Mouse (Mus musculus) mouse embryonic stem cell (cell line): ENCODE results near the gene 4930432K21Rik.

Source experiments
- in situ Hi-C, 2 experiments: fragments of 300-500 bp; cut with MboI; formaldehyde crosslinking; loops; 1 replicate in 1 of 2; 3 replicates in 1 of 2; pipeline ENCODE4 v1.14.3; 2019 to 2020; ENCODE audit warnings: low sequenced_read_pairs in 2 of 2, low pct_unique_long_range_greater_than_20kb in 1 of 2, mixed read lengths in 1 of 2; ENCODE audit not compliant: unreplicated experiment in 1 of 2

Gene 4930432K21Rik

DNA sequence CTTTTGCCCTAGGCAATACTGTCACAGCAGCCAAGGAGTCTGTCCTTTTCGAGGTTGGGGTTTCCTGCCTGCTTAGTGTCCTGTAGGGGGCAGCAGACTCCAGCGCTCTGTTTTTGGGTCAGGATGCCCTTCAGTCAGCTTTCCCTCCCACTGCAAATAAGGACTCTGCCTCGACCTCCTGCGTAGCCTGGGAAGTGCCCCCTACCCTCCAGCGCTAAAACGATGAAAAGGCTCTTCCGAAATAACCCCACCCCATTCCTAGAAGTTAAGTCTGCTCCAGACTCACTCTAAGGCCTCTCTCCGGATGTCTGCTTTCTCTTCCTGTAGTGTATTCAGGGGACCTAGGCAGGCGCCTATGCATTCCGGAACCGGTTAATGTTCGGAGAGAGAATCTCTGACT, 38.7 kb downstream of the 4930432K21Rik start:
- in situ Hi-C loops: no loop called here

DNA sequence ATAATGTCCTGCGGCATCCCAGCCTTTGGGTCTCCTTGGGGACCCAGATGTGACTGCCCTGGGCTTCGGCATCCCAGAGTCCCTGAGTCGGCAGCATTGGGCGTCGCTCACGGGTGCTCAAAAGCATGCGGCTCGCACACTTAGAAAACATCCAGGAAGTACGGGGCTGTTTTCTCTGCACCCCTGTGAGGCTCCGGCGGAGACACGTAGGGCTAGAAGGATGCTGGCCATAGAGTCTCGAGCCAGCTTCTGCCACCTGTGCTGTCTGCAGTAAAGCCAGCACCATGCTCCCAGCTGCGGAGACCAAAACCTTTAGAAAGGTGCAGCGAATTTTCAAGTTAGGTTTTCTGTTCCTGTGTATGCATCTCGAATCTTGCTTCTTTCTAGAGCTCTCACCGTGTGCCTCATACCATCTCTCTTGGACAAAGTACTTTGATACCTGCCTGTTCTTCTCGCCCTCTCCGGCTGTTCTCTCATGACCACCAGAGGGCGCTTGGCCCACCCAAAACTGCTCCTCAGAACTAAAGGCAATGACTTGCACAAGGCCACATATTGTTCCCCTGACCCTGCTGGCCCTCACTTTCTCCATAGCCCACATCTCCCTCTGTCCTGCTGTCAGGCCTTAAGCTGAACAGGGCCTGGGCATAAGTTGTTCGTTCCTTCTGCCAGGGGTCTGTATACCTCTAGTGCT, 39.4 kb downstream of the 4930432K21Rik start:
- in situ Hi-C loops: no loop called here

DNA sequence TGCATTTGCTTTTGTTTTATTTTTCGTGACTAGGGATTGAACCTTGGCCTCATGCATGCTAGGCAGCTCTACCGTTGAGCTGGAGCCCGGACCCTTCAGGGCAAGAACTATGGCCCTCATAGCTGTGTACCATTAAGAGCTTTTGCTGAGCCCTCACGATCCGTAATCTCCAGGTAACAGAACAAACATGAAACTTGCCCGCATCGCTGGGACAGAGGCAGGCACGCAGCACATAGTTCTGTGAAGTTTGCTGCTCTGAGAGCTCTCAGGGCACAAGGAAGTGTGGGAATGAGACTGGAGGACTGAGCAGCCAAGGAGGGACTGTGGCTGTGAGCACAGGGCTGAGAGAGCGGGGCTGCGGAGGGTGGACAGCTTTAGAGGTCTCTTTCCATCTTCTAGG, 40.8 kb downstream of the 4930432K21Rik start:
- in situ Hi-C loops: no loop called here

DNA sequence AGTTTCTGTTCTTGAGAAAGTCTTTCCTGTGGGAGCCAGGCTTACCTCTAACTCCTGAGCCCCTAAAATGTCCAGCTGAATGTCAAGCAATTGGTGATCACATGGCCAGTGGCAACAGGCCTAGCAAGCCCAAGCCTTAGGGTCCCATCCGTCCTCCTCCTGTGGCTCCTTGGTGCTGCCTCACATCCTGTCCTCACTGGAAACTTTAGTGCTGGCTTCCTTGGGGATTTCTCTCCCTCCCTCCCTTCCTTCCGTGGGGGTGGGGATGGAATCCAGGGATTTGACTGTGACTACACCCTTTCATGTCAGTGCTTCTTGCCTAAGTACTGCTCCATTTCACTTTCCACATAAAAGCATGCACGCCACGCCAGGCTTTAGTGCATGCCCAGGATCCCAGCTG, 41.8 kb downstream of the 4930432K21Rik start:
- in situ Hi-C loops: no loop called here

GRCm38 (mm10) chr8:84190191-84190867, 42.5 kb downstream of the 4930432K21Rik start:
- in situ Hi-C loops: no loop called here

- in situ Hi-C loops: no loop called here
Observed at GRCm38 (mm10) chr8:84192023-84192422, 44.2 kb downstream of the 4930432K21Rik start.

DNA sequence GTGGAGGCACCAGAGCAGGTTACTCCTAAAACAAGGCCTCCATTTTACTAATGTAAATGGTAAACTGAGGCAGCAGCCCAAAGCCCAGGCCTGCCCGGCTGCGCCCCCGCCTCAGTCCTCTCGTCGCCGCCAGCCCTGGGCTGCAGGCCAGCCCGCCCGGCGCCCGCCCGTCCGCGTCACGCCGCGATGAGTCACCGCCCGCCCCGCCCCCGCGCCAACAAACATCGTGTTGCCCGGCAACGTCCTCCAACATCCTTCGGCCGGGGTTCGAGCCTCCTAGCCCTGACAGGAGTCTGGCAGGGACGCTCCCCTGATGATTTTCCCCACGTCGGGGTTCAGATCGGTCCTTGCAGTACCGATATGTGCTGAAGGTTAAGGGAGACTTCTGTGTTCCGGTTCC, 44.7 kb downstream of the 4930432K21Rik start:
- in situ Hi-C loops: no loop called here

DNA sequence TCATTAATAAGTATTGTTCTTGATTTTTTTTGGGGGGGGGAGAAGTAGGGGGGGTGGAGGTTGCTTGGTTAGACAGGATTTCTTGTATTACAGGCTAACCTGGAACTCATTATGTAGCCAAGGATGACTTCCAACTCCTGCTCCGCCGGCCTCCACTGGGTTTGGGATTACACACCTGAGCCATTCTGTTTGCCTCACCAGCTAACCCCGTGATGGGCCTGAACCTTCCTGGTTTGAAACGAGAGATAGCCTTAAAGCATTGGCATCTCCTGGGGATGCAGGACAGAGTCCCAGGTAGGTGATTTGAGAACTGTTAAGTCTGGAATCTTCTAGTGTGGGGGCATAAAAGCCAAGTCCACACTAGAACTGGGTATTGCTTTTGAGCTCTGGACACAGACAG, 45.3 kb downstream of the 4930432K21Rik start:
- in situ Hi-C loops: no loop called here

DNA sequence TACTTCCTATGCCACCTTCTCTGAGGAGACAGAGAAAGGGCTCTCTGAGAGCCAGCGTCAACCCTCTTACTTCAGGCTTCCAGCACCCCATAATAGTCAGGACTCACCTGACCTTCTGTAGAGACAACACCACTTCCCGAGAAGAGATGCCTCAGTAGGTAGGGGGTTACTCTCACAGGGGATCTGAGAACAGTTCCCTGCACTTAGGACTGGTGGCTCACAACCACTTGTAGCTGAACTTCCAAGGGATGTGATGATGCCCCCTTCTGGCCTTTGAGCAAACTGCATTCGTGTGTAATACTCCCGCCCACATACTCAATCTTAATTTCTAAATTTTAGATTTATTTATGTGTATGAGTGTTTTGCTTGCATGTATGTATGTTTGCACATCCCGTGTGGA, 45.7 kb downstream of the 4930432K21Rik start:
- in situ Hi-C loops: no loop called here

DNA sequence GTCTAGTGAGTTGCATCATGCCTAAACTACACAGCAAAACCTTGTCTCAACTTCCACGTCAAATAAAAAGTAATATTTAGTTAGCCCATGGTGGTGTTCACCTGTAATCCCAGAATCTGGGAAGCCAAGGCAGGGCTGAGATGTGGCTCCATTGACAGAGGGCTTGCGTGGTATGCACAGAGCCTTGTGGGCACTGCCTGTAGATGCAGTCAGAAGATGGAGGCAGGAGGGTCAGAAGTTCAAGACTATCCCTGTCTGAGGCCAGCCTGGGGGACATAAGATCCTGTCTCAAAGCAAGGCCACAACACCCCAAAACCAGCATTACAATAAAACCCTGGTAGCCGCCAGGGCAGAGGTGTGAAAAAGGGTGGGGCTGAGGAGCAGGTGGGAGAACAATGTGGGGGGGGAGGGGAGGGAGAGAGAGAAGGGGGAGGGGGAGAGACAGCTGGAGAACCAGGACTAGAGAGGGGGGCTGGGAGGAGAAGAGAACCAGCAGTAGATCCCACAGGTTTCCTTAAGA, 46.5 kb downstream of the 4930432K21Rik start:
- in situ Hi-C loops: no loop called here

DNA sequence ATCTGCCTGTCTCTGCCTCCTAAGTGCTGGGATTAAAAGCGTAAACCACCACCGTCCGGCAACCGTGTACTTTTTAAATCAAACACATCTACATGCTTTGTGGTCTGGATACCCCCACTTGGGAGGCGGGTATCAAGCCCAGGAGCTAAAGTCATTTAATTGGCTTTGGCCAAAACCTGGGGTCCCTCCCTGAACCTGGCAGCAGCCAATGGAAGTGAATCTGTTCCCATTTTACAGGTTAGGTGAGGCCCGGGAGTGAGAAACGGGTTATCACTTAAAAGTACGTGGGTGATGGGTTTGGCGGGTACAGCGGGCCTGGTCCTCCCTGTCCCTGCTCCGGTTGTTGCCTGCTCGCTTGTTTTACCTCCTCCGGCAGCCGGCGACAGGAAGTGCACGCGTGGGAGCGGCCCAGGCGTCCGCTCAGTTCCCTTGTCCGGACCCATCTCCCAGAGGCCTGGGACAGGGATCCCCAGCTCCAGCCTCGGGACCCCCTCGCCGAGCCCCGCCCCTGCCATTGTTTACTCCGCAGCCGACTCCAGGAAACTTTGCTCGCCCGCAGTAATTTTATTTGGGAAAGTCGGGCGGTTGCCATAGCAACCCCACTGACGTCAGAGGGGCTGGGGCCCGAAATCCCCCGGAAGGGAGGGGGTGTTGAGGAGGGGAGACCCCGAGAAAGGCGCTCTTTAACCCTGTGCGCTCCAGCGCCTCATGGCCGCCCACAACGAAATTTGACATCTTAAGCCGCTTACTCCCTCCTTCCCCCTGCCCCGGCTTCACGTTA, 49.5 kb downstream of the 4930432K21Rik start:
- in situ Hi-C loops: no loop called here

DNA sequence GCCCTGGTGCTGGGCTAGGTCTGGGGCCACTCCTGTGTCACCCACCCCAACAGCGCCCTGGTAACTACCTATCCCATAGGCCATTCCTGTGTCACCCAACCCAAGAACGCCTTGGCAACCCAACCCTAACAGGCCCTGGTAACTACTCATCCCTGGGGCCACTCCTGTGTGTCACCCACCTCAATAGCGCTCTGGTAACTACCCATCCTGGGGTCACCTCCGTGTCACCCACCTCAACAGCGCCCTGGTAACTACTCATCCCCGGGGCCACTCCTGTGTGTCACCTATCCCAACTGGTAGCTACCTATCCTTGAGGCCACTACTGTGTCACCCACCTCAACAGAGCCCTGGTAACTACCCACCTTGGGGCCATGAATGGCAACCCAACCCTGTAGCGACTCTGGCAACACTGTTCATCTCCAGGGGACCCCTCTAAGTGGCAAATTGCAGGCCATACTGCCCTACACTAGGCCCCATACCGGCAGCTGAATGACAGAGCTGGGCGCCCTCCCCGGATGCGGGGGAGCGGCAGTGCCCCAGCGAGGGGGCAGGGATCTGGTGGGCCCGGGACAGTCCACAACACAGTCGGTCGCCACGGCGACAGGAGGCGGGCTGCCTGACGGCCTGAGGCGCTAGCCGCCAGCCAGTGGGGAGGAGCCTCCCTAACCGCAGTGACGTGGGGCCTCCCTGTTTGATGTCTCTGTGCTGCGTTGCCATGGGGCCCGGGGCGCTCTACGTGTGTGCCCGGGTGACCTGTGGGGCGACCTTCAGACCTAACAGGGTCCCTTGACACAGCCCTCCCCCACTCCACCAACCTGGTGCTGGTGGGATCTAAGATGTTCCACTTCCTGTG, 50.3 kb downstream of the 4930432K21Rik start:
- in situ Hi-C loops: no loop called here

- in situ Hi-C loops: no loop called here
Observed at GRCm38 (mm10) chr8:84198871-84199270, 51.0 kb downstream of the 4930432K21Rik start.

DNA sequence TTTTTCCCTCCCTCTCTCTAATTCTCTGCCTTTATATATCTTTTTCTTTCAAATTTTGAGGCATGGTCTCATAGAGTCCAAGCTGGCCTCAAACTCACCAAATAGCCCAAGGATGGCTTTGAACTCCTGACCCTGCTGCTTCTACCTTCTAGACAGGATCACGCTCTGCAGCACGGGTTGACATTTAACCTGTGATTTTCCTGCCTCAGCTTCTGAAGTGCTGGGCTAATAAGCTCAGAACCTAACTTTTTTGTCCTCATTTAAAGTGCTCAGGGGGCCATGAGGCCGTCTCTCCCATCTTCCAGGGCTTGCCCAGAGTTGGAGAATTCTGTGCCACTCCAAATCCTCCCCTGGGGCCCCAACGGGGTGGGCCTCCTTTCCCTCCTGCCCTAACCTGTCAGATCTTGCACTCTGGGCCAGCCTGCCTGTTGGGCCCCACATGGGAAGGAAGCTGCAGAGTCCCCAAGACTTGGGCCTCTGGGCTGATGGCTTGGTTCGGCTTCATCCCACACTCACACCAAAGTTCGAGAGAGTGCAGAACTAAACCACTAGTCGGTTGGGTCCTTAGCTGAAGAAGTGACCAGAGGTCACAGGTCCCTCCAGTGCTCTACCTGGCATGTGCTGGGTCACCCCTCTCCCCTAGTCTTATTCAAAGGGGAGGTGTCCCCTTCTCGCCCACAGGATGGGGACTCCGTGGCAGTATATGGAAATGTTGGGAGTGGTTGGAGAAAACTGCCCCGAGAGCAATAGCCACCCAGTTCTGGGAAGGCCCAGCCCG, 51.7 kb downstream of the 4930432K21Rik start:
- in situ Hi-C loops: no loop called here

DNA sequence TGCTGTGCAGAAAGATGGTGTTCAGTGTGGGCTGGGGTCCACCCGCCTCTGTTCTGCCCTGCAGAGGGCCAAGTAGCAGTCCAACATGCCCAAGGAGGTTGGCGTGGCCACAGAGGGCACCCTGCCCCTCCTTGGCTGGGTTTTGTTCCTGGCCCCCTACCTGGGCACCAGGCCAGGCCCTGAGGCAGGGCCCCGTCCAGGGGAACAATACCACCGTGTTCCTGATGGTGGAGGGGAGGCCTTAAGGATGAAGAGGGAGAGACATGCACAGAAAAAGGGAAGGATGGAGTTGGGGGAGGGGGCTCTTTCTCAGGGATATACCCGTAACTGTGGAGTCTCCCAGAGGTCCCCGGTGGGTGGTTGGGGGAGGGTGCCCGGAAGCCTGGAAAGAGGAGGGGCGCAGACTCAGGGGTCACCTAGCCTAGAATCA, 52.3 kb downstream of the 4930432K21Rik start:
- in situ Hi-C loops: no loop called here

GRCm38 (mm10) chr8:84200652-84201544, 53.1 kb downstream of the 4930432K21Rik start:
- in situ Hi-C loops: no loop called here
